Mouse (Mus musculus) limb, embryonic 13.5 days (tissue): ENCODE results near the gene Fgf14. TPM values are rescaled to one million over a fixed set of nuclear protein-coding genes. Genes with fewer than 3 reads are reported as not detected.
"Not testable (repeated sequence)": the region's sequence is repeated elsewhere in the genome, so short reads cannot be mapped to it uniquely, and the experiment has no call there.

Experiments
- ATAC-seq: fragments of 200-750 bp; cut with Nextera tagmentation; 2 replicates; pipeline ENCODE4 v1.8.0; 2017; ENCODE audit warnings: low read depth, moderate number of reproducible peaks, moderate TSS enrichment; ENCODE audit not compliant: low FRiP score
- H3K27ac ChIP-seq: fragments of 300-500 bp; sonication (generic); 2 replicates; pipeline ENCODE4 v1.5.1; 2015; ENCODE audit warnings: inconsistent platforms, mild to moderate bottlenecking, moderate library complexity
- H3K27me3 ChIP-seq: fragments of 300-500 bp; sonication (generic); 2 replicates; pipeline ENCODE4 v1.6.1; 2015; ENCODE audit warnings: mild to moderate bottlenecking, inconsistent platforms
- H3K36me3 ChIP-seq: fragments of 300-500 bp; sonication (generic); 2 replicates; pipeline ENCODE4 v1.6.1; 2015; ENCODE audit warnings: inconsistent platforms, mild to moderate bottlenecking, moderate library complexity
- H3K4me1 ChIP-seq: fragments of 300-500 bp; sonication (generic); 2 replicates; pipeline ENCODE4 v1.6.1; 2015; ENCODE audit warnings: inconsistent platforms
- H3K4me2 ChIP-seq: fragments of 300-500 bp; sonication (generic); replicated peaks from 2 replicates; pipeline ENCODE4 v1.6.1; 2015; ENCODE audit warnings: inconsistent platforms, mild to moderate bottlenecking, moderate library complexity
- H3K4me3 ChIP-seq: fragments of 300-500 bp; sonication (generic); 2 replicates; pipeline ENCODE4 v1.5.1; 2015; ENCODE audit warnings: moderate library complexity, mild to moderate bottlenecking, inconsistent platforms
- H3K9ac ChIP-seq: fragments of 300-500 bp; sonication (generic); 2 replicates; pipeline ENCODE4 v1.6.1; 2015; ENCODE audit warnings: mild to moderate bottlenecking, inconsistent platforms
- H3K9me3 ChIP-seq: fragments of 300-500 bp; sonication (generic); 2 replicates; pipeline ENCODE4 v1.6.1; 2016; ENCODE audit warnings: inconsistent platforms
- WGBS: fragments of 180-500 bp; shearing (Covaris S2); methylation state at CpG from one replicate; pipeline ENCODE4 v1.1.7; 2015; 5-methylcytosine and 5-hydroxymethylcytosine counted together
- polyA plus RNA-seq: library from polyadenylated mRNA; unstranded; fragments of >200 nt; fragmentation: Nextera tagmentation; extraction: Ambion mirVana; gene quantifications from 2 replicates; pipeline ENCODE4 v1.2.1, GENCODE M21; 2015

The Fgf14 gene
- polyA plus RNA-seq, 1 experiment from 2014 or later = 0.81 TPM

DNA sequence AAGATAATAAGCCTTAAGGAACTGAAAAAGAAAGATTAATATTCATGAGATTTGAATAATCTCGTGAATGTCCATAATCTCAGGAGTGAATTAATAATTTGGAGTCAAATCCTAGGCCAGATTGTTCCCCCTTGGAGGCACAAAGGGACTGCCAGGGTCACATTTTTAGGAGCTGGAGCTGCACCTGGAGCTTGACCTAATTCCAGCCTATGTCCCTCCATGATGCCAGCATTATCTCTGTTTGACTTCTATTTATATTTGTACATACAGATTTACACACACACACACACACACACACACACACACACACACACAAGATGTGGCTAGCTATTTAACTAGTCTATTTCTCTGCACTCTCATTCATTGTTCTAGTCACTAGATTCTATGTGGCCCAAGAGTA lies 100.4 kb downstream of the Fgf14 start:
- Histone ChIP-seq H3K4me2 (no peak overlapping the region), H3K4me3 (no peak overlapping the region), H3K9me3 (no peaks in the 10 kb centered on the region), H3K27ac (no peak overlapping the region), H3K36me3 (no peaks in the 10 kb centered on the region), H3K4me1 (no peaks in the 10 kb centered on the region), H3K9ac (no peak overlapping the region), H3K27me3 (no peaks in the 10 kb centered on the region)
- 63% methylated on average over 1 of the region's 1 CpGs for WGBS
- no peak for ATAC-seq

DNA sequence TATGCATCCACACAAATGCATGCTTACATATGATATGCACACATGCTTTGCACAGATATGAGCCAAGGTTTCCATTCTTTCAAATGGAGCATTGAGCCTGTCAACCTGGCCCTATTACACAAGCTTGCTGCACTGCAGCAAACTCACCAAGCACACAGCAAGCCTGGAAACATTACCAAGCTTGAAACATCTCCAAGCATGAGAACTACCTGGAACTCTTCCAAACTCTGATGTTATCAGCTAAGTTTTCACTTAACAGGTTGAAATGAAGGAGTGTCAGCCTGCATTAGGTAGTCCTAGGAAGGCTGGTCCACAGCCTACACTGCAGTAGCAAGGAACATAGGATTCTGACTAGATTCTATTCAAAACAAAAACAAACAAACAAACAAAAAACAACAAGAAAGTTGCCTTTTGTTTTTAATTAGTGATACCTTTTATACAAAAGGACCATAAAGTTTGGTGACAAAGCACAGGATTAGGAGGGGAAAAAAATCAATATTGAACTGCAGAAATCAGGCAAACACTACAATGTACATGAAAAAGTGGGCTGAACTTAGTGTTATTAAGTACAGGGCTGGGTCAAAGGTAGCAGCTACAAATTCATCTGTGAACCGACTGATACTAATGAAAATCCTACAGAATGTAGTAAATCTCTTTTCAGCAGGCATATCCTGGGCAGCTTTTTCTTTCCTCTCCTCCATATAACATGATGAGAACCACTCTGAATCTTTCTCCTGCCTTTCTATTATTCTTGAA lies 101.6 kb downstream of the Fgf14 start:
- no peak overlapping the region for H3K9ac ChIP-seq
- no peaks in the 10 kb centered on the region for H3K4me1 ChIP-seq
- no peak overlapping the region for H3K4me3 ChIP-seq
- no peaks in the 10 kb centered on the region for H3K36me3 ChIP-seq
- no peaks in the 10 kb centered on the region for H3K27me3 ChIP-seq
- no peak overlapping the region for H3K27ac ChIP-seq
- no peak overlapping the region for H3K4me2 ChIP-seq
- no peaks in the 10 kb centered on the region for H3K9me3 ChIP-seq
- 62% methylated on average over 1 of the region's 1 CpGs for WGBS
- ATAC-seq = no peak

DNA sequence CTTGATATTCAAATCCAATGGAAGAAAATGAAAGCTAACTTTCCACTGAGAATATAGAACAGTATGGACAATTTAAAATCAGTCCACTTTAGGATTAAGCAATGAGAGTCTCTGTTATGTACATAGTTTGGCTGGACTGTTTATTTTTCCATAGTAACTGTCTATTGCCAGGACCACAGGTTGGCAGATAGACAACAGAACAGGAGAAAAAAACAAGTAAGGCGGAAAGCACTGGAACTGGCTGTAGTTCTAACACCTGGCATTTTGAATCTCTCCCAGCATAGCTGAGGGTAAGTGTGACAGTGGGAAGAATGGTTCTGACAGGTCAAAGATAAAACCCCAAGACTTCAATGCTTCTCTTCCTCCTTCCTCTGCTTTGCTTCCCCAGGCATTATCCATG lies 110.5 kb downstream of the Fgf14 start:
- Histone ChIP-seq H3K4me3 (no peak overlapping the region), H3K36me3 (no peaks in the 10 kb centered on the region), H3K27ac (no peak overlapping the region), H3K27me3 (no peaks in the 10 kb centered on the region), H3K9ac (no peak overlapping the region), H3K9me3 (no peaks in the 10 kb centered on the region), H3K4me2 (no peak overlapping the region), H3K4me1 (no peaks in the 10 kb centered on the region)
- WGBS = 97% methylated on average over 1 of the region's 1 CpGs
- ATAC-seq = no peak

DNA sequence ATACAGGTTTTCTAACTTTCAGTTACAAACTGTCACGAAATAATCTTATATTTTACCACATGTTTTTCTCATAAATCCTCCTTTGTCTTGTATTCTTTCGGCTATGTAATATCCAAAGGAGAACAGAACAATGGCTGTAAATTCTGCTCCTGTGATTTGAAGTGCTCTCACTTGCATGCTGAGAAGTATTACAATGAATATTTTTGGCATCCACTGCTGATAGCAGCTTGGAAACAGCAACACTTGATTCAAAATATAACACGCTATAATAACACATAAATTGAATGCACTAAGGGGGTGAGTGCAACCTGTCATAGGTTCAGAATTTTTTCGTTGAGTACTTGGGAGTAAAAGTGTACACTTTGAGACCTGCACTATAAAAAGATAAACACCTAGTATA lies 115.4 kb downstream of the Fgf14 start:
- Histone ChIP-seq H3K4me3 (no peak overlapping the region), H3K9ac (no peak overlapping the region), H3K36me3 (no peaks in the 10 kb centered on the region), H3K9me3 (no peaks in the 10 kb centered on the region), H3K4me2 (no peak overlapping the region), H3K4me1 (no peaks in the 10 kb centered on the region), H3K27ac (no peak overlapping the region), H3K27me3 (no peaks in the 10 kb centered on the region)
- 73% methylated on average over 4 of the region's 4 CpGs for WGBS
- ATAC-seq = no peak

- WGBS = 35% methylated on average over 3 of the region's 3 CpGs
- Histone ChIP-seq H3K4me2 (no peak overlapping the region), H3K36me3 (no peaks in the 10 kb centered on the region), H3K9me3 (no peaks in the 10 kb centered on the region), H3K27ac (no peak overlapping the region), H3K9ac (no peak overlapping the region), H3K27me3 (no peaks in the 10 kb centered on the region), H3K4me3 (no peak overlapping the region), H3K4me1 (no peaks in the 10 kb centered on the region)
- ATAC-seq = no peak
Measured at GRCm38 (mm10) chr14:124536106-124536505, 140.8 kb downstream of the Fgf14 start.

DNA sequence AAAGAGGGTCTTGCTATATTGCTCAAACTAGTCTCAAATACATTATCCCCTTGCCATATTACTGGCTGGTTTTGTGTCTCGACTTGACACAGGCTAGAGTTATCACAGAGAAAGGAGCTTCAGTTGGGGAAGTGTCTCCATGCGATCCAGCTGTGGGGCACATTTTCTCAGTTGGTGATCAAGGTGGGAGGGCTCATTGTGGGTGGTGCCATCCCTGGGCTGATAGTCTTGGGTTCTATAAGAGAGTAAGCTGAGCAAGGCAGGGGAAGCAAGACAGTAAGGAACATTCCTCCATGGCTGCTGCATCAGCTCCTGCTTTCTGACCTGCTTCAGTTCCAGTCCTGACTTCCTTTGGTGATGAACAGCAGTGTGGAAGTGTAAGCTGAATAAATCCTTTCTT lies 141.6 kb downstream of the Fgf14 start:
- not testable (repeated sequence) for H3K36me3 ChIP-seq, H3K4me2 ChIP-seq, H3K9me3 ChIP-seq, H3K27ac ChIP-seq, ATAC-seq, H3K4me3 ChIP-seq, H3K4me1 ChIP-seq, H3K27me3 ChIP-seq, H3K9ac ChIP-seq
- WGBS = 69% methylated on average over 2 of the region's 2 CpGs

DNA sequence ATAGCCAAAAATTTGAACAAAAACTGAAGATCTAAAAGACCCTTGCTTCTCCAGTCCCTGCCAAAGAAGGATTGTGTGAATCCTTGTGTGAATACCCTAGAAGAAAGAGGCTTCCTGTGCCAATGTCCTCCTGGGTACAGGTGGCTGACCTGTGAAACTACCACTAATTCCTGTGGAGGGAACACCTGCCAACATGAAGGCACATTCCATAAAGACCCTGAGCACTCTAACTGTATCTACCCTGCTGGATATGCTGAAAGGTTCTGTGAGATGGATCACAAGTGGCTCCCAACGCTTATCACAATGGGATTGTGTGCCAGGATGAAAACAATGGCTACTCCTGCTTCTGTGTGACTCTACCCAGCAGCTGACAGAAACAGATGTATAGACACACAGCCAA lies 144.9 kb downstream of the Fgf14 start:
- Histone ChIP-seq H3K4me3 (no peak overlapping the region), H3K9ac (no peak overlapping the region), H3K27me3 (no peaks in the 10 kb centered on the region), H3K27ac (no peak overlapping the region), H3K36me3 (no peaks in the 10 kb centered on the region), H3K9me3 (no peaks in the 10 kb centered on the region), H3K4me2 (no peak overlapping the region), H3K4me1 (no peaks in the 10 kb centered on the region)
- WGBS = 80% methylated on average over 1 of the region's 1 CpGs
- no peak for ATAC-seq

GRCm38 (mm10) chr14:124512009-124512408 lies 164.9 kb downstream of the Fgf14 start:
- no peak overlapping the region for H3K9ac ChIP-seq
- H3K27ac ChIP-seq = no peak overlapping the region
- H3K4me2 ChIP-seq = no peak overlapping the region
- no peaks in the 10 kb centered on the region for H3K9me3 ChIP-seq
- H3K4me3 ChIP-seq = no peak overlapping the region
- no peaks in the 10 kb centered on the region for H3K4me1 ChIP-seq
- no peak for ATAC-seq
- no peaks in the 10 kb centered on the region for H3K27me3 ChIP-seq
- 51% methylated on average over 1 of the region's 1 CpGs for WGBS
- H3K36me3 ChIP-seq = no peaks in the 10 kb centered on the region

- Histone ChIP-seq H3K4me3 (no peak overlapping the region), H3K9me3 (no peaks in the 10 kb centered on the region), H3K9ac (no peak overlapping the region), H3K27me3 (no peaks in the 10 kb centered on the region), H3K4me2 (no peak overlapping the region), H3K27ac (no peak overlapping the region), H3K36me3 (no peaks in the 10 kb centered on the region), H3K4me1 (no peaks in the 10 kb centered on the region)
- no peak for ATAC-seq
- WGBS = 89% methylated on average over 1 of the region's 1 CpGs
Measured at GRCm38 (mm10) chr14:124488971-124489370, 188.0 kb downstream of the Fgf14 start.

- no peak overlapping the region for H3K9ac ChIP-seq
- no peaks in the 10 kb centered on the region for H3K27me3 ChIP-seq
- no peaks in the 10 kb centered on the region for H3K4me1 ChIP-seq
- H3K4me3 ChIP-seq = no peak overlapping the region
- no peaks in the 10 kb centered on the region for H3K9me3 ChIP-seq
- ATAC-seq = no peak
- H3K36me3 ChIP-seq = no peaks in the 10 kb centered on the region
- WGBS = 79% methylated on average over 1 of the region's 1 CpGs
- H3K27ac ChIP-seq = no peak overlapping the region
- no peak overlapping the region for H3K4me2 ChIP-seq
Measured at GRCm38 (mm10) chr14:124485261-124485660, 191.7 kb downstream of the Fgf14 start.

GRCm38 (mm10) chr14:124474066-124474667 lies 202.8 kb downstream of the Fgf14 start:
- H3K4me2 ChIP-seq = no peak overlapping the region
- no peak overlapping the region for H3K27ac ChIP-seq
- no peak overlapping the region for H3K9ac ChIP-seq
- H3K4me3 ChIP-seq = no peak overlapping the region
- no peaks in the 10 kb centered on the region for H3K9me3 ChIP-seq
- no peaks in the 10 kb centered on the region for H3K36me3 ChIP-seq
- H3K27me3 ChIP-seq = no peaks in the 10 kb centered on the region
- 69% methylated on average over 2 of the region's 2 CpGs for WGBS
- no peaks in the 10 kb centered on the region for H3K4me1 ChIP-seq
- no peak for ATAC-seq

GRCm38 (mm10) chr14:124470909-124471308 lies 206.0 kb downstream of the Fgf14 start:
- H3K4me1 ChIP-seq = no peaks in the 10 kb centered on the region
- WGBS = 62% methylated on average over 2 of the region's 2 CpGs
- H3K36me3 ChIP-seq = no peaks in the 10 kb centered on the region
- H3K4me3 ChIP-seq = no peak overlapping the region
- H3K9me3 ChIP-seq = no peaks in the 10 kb centered on the region
- no peak overlapping the region for H3K27ac ChIP-seq
- no peak overlapping the region for H3K9ac ChIP-seq
- H3K27me3 ChIP-seq = no peaks in the 10 kb centered on the region
- H3K4me2 ChIP-seq = no peak overlapping the region
- ATAC-seq = no peak

GRCm38 (mm10) chr14:124455120-124455519 lies 221.8 kb downstream of the Fgf14 start:
- ATAC-seq = no peak
- H3K9me3 ChIP-seq = no peaks in the 10 kb centered on the region

More at GRCm38 (mm10) chr14:124455120-124455519, 221.8 kb downstream of the Fgf14 start:
- no peak overlapping the region for H3K4me3 ChIP-seq
- no peaks in the 10 kb centered on the region for H3K27me3 ChIP-seq
- no peak overlapping the region for H3K4me2 ChIP-seq
- H3K9ac ChIP-seq = no peak overlapping the region
- 86% methylated on average over 1 of the region's 1 CpGs for WGBS
- no peaks in the 10 kb centered on the region for H3K36me3 ChIP-seq
- H3K27ac ChIP-seq = no peak overlapping the region
- H3K4me1 ChIP-seq = no peaks in the 10 kb centered on the region
